Mouse (Mus musculus): ENCODE measurements at regions not wholly inside any gene's neighbourhood (a gene's known extent, or its start where the extent isn't known, plus 50 kb on each side); places are given as distances from the start of the nearest gene placed in this dataset.

DNA sequence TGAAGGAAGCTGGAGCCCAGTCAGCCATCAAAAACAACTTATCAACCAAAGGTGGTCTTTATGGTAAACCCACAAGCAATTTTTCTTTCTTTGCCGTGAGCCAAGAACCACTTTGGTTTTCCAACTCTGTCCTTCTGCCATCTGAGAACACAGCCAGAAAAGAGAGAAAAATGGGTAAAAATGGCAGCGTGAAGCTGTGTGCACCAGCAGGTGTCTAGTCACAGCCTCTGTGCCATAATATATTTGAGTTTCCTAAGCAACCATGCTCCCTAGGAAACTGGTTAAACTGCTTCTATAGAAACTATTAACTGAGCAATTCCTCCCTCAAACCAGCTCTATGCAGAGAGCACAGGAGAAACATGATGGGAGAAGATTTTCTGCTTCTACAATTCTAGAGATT, 1402.2 kb downstream of the Pcdh9 start:
- intact Hi-C loops (cut with DNase I) = no loop called here
- DNase-seq (ENCODE audit: low spot score in 2 of 2) = peak in 1 of 2 experiments; percentile 24
